Mouse (Mus musculus) olfactory bulb, adult 2 months (tissue): ENCODE measurements around the gene Gm10118. TPM values are rescaled to one million over a fixed set of nuclear protein-coding genes. Genes with fewer than 3 reads are reported as not detected.

Source experiments
- H3K27ac ChIP-seq: fragments of 200-500 bp; 2 replicates; pipeline ENCODE4 v1.5.1; 2012; ENCODE audit warnings: low read depth, low read length; ENCODE audit not compliant: insufficient read depth
- H3K4me1 ChIP-seq: fragments of 200-500 bp; 2 replicates; pipeline ENCODE4 v1.6.1; 2012; ENCODE audit warnings: low read length; ENCODE audit not compliant: control insufficient read depth, insufficient read depth
- H3K4me3 ChIP-seq: fragments of 200-500 bp; 2 replicates; pipeline ENCODE4 v1.5.1; 2012; ENCODE audit warnings: mild to moderate bottlenecking, low read depth, low read length, moderate library complexity; ENCODE audit not compliant: insufficient read depth
- CTCF ChIP-seq: fragments of 200-500 bp; IDR thresholded peaks from 2 replicates; pipeline ENCODE4 v1.5.1; 2012; ENCODE audit warnings: low read depth, mild to moderate bottlenecking, low read length, moderate library complexity; ENCODE audit not compliant: insufficient read depth
- POLR2A ChIP-seq: fragments of 200-500 bp; IDR thresholded peaks from 2 replicates; pipeline ENCODE4 v1.6.1; 2012; ENCODE audit warnings: mild to moderate bottlenecking, low read depth, low read length, moderate library complexity; ENCODE audit not compliant: insufficient read depth
- WGBS: fragments of 180-500 bp; shearing (Covaris S2); methylation state at CpG from one replicate; pipeline ENCODE4 v1.1.7; 2018; 5-methylcytosine and 5-hydroxymethylcytosine counted together
- polyA plus RNA-seq: library from polyadenylated mRNA; stranded (reverse); fragments of >200 nt; gene quantifications from 2 replicates; pipeline ENCODE4 v1.2.4, GENCODE M21; 2012; ENCODE audit warnings: low replicate concordance; ENCODE audit not compliant: missing spikeins, insufficient read depth, insufficient read length

The Gm10118 gene
- polyA plus RNA-seq, 1 experiment = not detected

DNA sequence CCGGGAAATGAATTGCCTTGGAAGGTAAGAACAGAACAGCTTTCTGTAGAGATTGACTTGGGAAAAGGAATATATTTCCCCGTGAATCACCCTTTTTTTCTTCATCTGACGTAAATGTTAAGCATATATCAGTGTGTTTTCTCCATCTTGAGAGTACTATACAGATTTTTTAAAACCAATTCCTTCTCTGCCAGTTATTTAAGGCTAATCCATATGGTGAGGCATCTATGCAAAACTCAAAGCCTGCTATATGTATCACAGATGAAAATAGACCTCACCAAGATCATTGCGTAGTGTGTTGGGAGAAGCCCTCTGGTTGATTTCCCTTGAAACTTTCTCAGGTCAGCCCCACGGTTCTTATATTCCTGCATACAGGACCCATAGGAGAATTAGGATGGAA lies 32.6 kb downstream of the Gm10118 start:
- Histone ChIP-seq H3K4me3 (no peak overlapping the region), H3K27ac (no peak overlapping the region), H3K4me1 (no peaks in the 10 kb centered on the region)
- TF ChIP-seq CTCF (no peak), POLR2A (no peak)
- 93% methylated on average over 5 of the region's 5 CpGs for WGBS

GRCm38 (mm10) chr10:63886449-63887088 lies 40.7 kb downstream of the Gm10118 start:
- Histone ChIP-seq H3K4me1 (no peaks in the 10 kb centered on the region), H3K27ac (no peak overlapping the region), H3K4me3 (no peak overlapping the region)
- WGBS = 78% methylated on average over 23 of the region's 23 CpGs
- TF ChIP-seq POLR2A (no peak), CTCF (no peak)

DNA sequence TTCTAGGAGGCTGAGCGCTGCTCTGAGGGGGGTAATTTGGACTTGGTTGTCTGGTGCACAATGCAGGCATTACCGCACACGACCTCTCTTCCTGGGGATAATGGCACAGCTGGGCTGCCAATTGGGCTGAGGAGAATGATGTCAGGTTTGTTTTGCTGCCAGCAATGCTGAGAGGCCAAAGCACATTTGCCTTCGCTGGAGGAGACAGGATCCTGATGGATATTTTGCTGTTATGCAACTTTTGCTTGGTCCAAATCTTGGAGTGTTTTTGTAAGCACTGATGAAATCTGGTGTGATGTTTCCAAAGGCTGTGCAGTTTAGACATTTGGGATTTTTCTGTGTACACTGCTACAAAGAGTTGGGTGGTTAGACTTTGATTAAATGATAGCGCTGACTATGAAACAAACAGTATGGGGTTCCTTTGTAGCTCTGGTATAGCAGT lies 46.8 kb downstream of the Gm10118 start:
- WGBS = 35% methylated on average over 5 of the region's 5 CpGs
- Histone ChIP-seq H3K27ac (no peak overlapping the region), H3K4me1 (peaks cover 2% of the 10 kb centered on the region), H3K4me3 (no peak overlapping the region)
- TF ChIP-seq POLR2A (no peak), CTCF (no peak)

Other genes starting within 250 kb of the Gm10118 start
- not detected in 2 replicates for gene Lrrtm3, start 162.8 kb upstream of the Gm10118 start, polyA plus RNA-seq